In the genomic region with DNA sequence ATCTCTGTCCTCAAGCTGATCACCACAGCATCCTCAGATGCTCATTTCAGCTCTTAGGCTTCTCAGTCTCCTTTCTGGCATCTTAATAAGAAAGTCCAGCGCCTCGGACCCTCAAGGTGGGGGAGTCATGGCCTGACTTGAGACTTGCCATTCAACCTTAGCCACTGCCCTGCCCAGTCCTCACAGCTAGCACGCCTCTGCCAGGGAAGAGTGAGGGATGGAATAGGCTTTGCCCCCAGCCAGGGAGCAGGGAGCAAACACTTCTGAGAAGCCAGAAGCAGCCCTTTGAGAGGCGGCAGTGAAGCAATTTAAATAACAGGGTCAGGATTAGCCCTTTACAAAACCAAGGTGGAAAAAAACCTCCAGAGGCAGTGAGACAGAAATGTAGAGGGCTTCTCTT, we compare ENCODE assay signal across 21 mouse cellular contexts.
DNase-seq lines count a peak whose midpoint lies in the region; ATAC-seq lines count a peak whose summit lies in the region.
"Had no signal": no experiment of that assay in that cellular context is flagged by ENCODE, and none has a peak within 500 bp of the region (broad histone marks: within the 10 kb centered on the region; RNA-seq: fewer than 3 reads in every experiment).

No protein-coding gene starts in this region.

- WGBS in midbrain, embryonic 11.5 days, result 27% methylated on average over 4 of the region's 4 CpGs
- 20% methylated on average over 4 of the region's 4 CpGs for WGBS in midbrain, embryonic 14.5 days

- no peak for ATAC-seq in midbrain, embryonic 11.5 days (ENCODE audit: low FRiP score)
- ATAC-seq in midbrain, embryonic 14.5 days (ENCODE audit: low FRiP score, low TSS enrichment), result no peak
- ATAC-seq: activated CD4-positive, CD25-positive, alpha-beta regulatory T cell, adult 4 months; CD4-positive, CD25-positive, alpha-beta regulatory T cell, adult 4 months; Patski had no signal

- H3K4me3 ChIP-seq in midbrain, embryonic 11.5 days (ENCODE audit: low read depth, low read length), result no peak overlapping the region
- no peak overlapping the region for H3K4me3 ChIP-seq in midbrain, embryonic 14.5 days (replicated peaks; ENCODE audit: low read depth, low read length)

- intact Hi-C loops in heart, postnatal 10 days (cut with DNase I), result no loop called here

- no peaks in the 10 kb centered on the region for H3K4me1 ChIP-seq in midbrain, embryonic 11.5 days (ENCODE audit: control insufficient read depth, insufficient read depth, low read length)
- no peaks in the 10 kb centered on the region for H3K4me1 ChIP-seq in midbrain, embryonic 14.5 days (ENCODE audit: control insufficient read depth, insufficient read depth, low read length)

- no peak overlapping the region for H3K27ac ChIP-seq in midbrain, embryonic 11.5 days (ENCODE audit: low read depth, low read length)
- H3K27ac ChIP-seq in midbrain, embryonic 14.5 days (replicated peaks; ENCODE audit: low read depth, low read length), result no peak overlapping the region

- H3K4me2 ChIP-seq in midbrain, embryonic 11.5 days, result no peak overlapping the region
- no peak overlapping the region for H3K4me2 ChIP-seq in midbrain, embryonic 14.5 days (ENCODE audit: low read length)

- no peaks in the 10 kb centered on the region for H3K36me3 ChIP-seq in midbrain, embryonic 11.5 days (ENCODE audit: control insufficient read depth, insufficient read depth, low read length)
- no peaks in the 10 kb centered on the region for H3K36me3 ChIP-seq in midbrain, embryonic 14.5 days (ENCODE audit: control insufficient read depth, insufficient read depth, low read length)
- H3K36me3 ChIP-seq: G1E had no signal

- no peaks in the 10 kb centered on the region for H3K9me3 ChIP-seq in midbrain, embryonic 11.5 days (ENCODE audit: control insufficient read depth, low read length)
- no peaks in the 10 kb centered on the region for H3K9me3 ChIP-seq in midbrain, embryonic 14.5 days (ENCODE audit: control insufficient read depth, low read length)

- peak; percentile 41 for DNase-seq in heart, adult 11 months
- DNase-seq in heart, postnatal 10 days, result no peak
- peak; percentile 80 for DNase-seq in midbrain, embryonic 11.5 days (ENCODE audit: low spot score, missing footprints)
- DNase-seq in midbrain, embryonic 14.5 days, result no peak
- DNase-seq in testis, postnatal 10 days (ENCODE audit: low spot score), result peak; percentile 22
- no peak for DNase-seq in testis, postnatal 14 days (ENCODE audit: low spot score)
- DNase-seq: adrenal gland, adult 2 months; adrenal gland, adult 8-10 months; adrenal gland, postnatal 10 days; adrenal gland, postnatal 14 days; adrenal gland, postnatal 25 days; adrenal gland, postnatal 36 days; B cell, adult 2 months; cerebellum, adult 11 months; cerebellum, adult 11-12 months; cerebellum, adult 18-20 months had no signal

- no peaks in the 10 kb centered on the region for H3K27me3 ChIP-seq in midbrain, embryonic 11.5 days (ENCODE audit: control insufficient read depth, insufficient read depth, low read length)
- no peaks in the 10 kb centered on the region for H3K27me3 ChIP-seq in midbrain, embryonic 14.5 days (ENCODE audit: control insufficient read depth, insufficient read depth, low read length)
- H3K27me3 ChIP-seq: CH12.LX, Patski had no signal

- H3K9ac ChIP-seq in midbrain, embryonic 11.5 days (ENCODE audit: low read length), result no peak overlapping the region
- H3K9ac ChIP-seq in midbrain, embryonic 14.5 days (replicated peaks; ENCODE audit: low read length), result no peak overlapping the region

Comparison
In these comparisons a context has a peak if more than half of its experiments do, and no peak if none do; other contexts are left out.
1. DNase-seq: peak in heart, adult 11 months (single experiment), midbrain, embryonic 11.5 days (single experiment) and testis, postnatal 10 days (single experiment); none in heart, postnatal 10 days (0 of 2), midbrain, embryonic 14.5 days (single experiment) and testis, postnatal 14 days (single experiment).